Mouse (Mus musculus): ENCODE data around the gene Reln. TPM values are rescaled to one million over a fixed set of nuclear protein-coding genes. Genes with fewer than 3 reads are reported as not detected.

Gene Reln
- polyA plus RNA-seq, 1 experiment from 2014 or later, result 0.40 TPM

DNA sequence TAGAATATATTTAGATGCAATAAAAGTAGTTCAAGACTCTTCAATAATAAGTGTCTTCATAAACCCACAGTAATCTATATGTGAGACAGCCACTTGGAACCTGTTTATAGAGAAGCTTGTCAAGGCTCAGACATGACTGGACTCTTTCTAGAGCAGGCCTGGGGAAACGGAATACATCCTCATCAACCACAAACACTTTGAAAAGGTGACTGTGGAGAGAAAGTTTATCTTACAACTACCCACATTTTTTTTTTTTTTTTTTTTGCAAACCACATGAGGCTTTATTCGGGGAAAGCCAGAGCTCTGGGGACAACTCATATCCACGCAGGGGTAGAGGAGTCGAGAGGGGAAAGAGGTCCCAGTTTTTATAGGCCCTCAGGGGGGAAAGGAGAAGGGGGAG lies 36.6 kb downstream of the Reln start:
- no peak for DNase-seq (ENCODE audit: low spot score)

DNA sequence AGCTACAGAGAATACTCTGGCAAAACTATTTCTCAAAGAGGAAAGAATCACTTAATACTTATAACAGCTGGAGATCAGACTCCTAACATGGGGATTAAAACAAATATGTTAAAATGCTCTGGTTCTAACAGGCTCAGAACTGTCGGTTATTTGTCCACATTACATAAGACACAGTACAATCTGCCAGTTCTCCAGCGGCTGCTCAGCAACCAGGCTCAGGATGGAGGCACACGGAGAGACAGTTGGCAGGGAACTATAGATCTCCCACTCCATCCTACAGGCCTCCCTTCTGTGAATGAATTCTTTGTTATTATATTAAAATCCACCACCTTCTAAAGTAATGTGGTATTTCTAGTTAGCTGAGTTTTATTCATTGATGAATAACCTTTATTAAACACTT lies 37.4 kb downstream of the Reln start:
- no peak for DNase-seq (ENCODE audit: low spot score)

DNA sequence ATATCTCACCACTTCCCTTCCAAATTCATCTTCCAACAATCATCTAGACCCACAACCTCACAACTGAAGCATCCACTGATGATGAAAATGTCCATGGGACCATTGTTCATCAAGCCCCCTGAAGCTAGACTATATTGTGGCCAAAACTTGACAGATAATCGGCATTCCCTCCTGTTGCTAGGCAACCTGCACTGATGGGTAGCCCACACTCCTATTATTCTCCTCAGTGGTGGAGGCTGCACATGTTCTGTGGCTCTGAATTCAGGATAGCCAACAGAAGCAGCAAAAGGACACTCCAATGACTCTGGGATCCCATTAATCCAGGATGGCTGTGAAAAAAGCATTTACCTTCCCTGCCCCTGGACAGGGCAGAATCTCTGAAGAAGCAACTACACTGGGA lies 40.8 kb downstream of the Reln start:
- DNase-seq (ENCODE audit: low spot score), result no peak

DNA sequence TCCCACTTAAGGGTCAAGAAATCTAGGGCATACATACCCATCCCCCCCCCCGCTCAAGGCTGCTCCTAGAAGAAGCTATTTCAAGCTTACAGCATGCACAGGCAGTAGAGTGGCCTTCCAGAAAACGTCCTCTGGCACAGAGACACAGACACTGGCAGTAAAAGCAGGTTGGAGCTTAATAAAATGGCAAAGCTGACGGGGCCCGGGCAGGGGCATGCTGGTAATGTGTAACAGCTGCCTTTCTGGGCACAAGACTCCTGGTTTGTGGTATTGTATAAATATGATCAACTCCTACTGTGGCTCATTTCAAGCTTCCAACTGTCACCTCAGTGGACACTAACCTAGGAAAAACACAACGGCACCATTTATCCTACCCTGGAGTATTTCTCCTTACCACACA lies 42.2 kb downstream of the Reln start:
- no peak for DNase-seq (ENCODE audit: low spot score)

DNA sequence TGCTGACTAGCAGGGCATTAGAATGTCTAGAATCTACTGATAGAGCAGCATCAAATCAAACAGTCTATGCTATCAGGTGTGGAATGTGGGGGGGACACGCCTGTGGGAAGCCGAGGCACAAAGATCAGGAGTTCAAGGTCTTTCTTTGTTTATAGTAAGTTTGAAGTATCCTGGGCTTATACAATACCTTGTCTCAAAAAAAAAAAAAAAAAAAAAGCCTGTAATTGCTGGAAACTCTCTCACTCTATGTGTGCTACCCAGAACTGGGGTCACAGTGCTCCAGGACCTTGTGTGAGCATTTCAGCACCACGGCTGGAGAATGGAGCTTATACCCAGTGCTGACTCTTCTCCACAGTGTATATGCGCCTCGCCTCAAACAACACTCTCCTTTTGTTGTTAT lies 43.7 kb downstream of the Reln start:
- no peak for DNase-seq (ENCODE audit: low spot score)

DNA sequence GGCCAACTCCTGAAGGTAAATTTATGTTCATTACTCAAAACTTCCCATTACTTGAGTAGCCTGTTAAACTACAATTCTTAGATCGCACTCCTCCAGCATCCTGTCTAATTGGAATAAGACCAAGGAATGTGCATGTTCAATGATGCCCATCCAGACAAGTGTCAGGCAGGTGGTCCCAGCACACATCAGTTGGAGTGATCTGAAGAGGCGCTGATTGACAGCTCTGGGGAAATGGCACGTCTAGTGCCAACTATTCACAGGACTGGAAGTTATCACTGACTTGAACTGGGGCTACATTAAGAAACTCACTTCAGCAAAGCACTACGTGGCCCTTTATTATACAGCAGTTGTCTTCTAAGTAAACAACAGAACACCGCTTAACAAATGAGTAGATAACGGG lies 44.5 kb downstream of the Reln start:
- DNase-seq (ENCODE audit: low spot score), result no peak

DNA sequence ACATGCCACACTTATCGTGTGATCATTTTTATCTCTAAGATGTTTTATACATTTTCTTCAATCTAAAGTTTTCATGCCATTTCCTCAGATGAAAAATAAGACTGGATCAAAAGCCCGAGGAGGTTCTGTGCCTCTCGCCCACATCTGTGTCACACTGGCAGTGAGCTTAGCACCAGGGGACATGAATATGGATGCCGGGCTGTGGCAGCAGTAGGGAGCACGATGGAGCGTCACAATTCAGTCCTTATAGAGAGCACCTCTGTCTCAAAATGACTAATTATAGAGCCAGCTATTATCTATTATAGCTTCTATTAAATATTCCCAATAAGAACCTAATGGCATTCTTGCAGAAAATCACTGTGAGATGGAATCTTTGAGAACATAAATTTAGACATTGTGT lies 49.3 kb downstream of the Reln start:
- no peak for DNase-seq (ENCODE audit: low spot score)

DNA sequence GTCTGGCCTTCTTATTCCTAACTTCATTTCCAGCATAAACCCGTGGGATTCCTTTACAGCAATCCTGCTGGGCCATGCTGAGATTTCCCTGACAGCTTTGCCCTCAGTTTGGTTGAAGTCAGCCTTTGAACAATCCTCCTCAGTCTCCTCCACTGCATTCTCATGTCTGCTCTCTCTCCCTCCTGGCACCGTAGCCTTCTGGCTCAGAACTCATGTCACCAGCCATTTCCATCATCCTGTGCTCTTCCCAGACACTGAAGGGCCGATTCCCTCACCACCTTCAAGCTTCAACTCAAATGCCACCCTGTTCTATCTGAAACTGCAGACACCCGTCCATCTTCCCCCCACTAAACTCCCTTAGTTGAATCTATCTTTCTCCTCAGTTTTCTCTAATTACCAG lies 53.1 kb downstream of the Reln start:
- DNase-seq (ENCODE audit: low spot score), result no peak

DNA sequence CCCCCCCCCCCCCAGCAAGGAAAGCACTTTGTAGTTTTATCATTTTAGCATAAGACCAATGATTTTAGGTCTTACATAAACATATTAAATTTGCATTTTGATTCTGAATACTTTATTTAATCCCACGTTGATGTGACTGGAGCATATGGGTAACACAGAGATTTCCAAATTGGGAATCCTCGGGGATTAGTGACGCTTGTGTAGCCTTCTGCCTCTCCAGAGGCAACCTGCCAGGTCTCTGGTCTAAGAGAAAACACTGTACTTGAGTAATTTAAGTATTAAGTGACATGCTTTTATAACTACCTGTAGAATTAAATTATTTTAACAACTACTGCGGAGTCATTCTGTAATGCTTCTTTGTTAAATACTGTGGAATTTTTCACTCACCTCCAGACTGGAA lies 59.1 kb downstream of the Reln start:
- DNase-seq (ENCODE audit: low spot score), result no peak

DNA sequence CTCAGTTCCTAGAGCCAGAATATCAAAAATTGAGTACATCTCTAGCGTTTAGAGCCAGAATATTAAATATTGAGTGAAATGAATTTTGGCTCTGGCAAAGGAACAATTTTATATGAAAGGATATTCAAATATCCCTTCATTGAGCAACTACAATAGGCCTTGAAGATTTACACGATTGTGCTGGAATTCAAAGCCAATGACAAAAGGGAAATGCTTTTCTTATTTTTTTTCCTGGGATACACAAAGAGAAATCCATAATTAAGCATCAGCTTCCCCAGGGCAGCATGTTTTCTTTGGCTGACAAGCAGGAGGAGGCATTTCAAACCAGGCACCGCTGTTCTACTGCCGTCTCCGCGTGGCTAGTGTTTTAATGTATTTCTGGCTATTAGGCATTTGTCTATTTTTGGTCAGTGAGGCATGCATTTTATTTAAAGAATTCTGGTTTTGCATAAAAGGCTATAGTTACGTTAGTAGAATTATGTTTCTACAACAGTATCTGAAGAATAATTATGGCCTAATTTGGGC lies 62.3 kb downstream of the Reln start:
- DNase-seq (ENCODE audit: low spot score), result no peak

DNA sequence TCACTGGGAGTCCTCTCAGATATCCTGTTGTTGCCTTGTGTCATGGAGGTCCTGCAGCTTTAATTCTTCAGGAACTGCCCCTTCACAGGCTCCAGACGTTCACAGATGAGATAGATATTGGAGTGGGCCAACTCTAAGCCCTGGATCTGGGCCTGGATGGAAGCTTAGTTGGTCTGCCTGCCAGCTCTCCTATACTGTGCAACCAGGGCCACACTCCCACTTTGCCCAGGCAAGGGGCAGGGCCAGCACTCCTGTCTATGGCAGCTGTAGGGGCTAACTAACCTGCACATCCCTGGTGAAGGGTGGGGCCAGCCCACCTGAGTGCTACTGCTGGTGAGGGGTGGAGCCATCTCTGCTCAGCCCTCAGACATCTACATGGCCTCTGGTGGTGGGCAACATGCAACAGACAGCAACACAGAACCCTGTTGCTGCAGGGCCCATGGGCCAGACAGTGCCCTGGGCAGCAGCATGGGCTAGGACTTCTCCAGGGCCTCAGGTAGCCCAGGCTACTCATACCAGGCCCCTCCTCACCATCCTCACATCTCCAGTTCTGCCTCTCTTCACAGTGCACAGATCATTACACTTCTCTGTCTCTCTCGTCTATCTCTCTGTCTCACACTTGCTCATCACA lies 63.9 kb downstream of the Reln start:
- no peak for DNase-seq (ENCODE audit: low spot score)

DNA sequence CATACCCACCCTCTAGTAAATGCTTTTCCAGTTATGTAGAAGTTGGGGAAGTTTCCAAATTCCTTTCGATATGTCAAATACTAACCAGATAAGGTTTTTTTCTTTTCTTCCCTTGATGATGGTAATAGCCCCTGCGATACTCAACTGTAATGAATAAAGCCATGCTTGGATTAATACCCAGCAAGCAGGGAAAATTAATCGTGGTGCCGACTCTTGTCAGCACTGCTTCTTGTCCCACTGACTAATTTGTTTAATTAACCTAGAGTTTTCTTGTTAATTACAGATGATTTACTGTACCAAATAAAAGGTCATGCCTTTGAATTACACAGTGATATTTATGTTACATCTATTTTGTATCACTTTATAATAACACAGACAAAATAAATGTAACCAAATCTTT lies 65.3 kb downstream of the Reln start:
- DNase-seq (ENCODE audit: low spot score), result no peak

DNA sequence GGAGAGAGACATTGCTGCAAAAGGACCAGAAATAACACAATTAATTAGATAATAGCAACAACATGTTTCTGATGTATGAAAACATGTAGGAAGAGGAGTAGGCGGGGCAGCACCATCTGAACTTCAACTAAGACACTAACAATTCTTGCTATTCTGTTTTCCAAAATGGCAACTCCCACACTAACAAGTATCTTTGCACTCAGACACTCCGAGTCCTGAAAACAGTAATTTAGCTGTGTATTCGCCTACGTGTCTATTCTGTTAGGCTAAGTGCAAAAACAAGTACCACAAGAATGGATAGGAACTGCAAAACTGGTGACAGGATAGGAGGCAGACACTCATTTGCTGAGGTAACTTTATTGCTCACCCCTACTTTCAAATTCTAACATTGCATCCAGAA lies 70.4 kb downstream of the Reln start:
- no peak for DNase-seq (ENCODE audit: low spot score)

DNA sequence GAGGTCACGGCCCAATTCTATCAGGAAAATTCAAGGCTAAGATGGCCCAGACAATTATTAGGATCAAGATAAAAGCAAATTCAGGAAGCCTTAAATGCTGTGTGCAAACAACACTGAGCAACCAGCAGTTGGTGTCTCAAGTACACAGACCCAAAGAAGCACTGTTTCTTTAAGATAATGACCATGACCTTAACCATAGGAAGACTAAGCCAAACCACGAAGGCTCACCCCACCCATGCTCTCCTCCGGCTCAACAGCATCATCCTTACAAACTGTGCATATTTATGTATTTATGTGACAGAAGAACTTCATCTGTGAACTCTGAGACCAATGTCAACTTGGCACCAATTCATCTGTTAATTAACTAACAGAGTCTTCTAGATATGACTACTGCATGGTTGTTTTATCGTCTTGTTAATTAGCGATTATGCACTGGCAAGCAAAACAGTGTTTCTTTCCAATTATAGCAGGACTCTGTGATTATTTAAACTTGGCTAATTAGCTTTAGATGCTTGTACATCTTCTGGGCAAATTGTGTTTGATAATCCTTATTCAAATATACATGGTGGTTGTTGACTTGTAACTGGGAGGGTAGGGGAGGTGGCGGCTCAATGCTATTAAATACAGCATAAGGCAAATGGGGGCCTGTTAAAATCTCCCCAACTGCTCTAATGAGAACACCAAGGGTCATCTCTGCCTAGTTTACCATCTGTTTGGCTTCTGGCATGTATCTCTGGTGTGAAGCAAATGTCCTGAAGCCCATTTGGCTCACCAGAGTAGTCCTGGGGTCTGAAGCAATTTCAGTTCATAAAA lies 77.8 kb downstream of the Reln start:
- no peak for DNase-seq (ENCODE audit: low spot score)

DNA sequence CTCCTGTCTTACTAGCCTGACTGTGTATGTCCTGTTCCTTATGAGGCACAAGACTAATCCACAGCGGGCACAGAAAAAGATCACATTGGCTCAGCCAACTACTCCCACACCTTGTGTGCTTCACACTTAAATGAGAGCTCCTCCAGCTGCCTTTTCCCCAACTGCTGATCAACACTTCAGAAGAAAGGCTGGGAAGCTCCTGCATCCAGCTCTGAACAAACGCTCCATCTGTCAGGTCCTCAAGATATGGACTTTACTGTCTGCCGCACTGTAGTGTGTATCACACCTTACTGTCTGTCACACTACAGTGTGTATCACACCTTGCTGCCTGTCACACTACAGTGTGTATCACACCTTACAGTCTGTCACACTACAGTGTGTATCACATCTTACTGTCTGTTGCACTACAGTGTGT lies 82.1 kb downstream of the Reln start:
- DNase-seq (ENCODE audit: low spot score), result no peak

DNA sequence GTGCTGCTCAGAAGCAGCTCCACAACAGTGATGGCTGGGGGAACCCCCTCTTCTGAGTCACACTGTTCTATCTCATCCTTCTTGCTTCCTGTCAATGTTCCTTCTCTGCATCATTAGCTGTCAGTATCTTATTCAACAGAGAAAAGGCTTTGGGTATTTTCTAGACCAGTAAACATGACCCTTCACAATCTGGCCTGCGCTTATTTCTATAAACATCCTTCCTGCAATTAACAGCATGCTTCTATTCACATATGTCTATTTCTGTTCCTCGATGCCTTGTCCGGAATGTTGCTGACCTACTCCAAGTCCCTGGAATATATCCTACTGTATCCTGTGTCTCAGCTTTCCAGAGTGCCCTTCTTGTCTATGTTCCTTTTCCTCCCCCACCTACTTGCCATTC lies 89.2 kb downstream of the Reln start:
- DNase-seq (ENCODE audit: low spot score), result no peak

DNA sequence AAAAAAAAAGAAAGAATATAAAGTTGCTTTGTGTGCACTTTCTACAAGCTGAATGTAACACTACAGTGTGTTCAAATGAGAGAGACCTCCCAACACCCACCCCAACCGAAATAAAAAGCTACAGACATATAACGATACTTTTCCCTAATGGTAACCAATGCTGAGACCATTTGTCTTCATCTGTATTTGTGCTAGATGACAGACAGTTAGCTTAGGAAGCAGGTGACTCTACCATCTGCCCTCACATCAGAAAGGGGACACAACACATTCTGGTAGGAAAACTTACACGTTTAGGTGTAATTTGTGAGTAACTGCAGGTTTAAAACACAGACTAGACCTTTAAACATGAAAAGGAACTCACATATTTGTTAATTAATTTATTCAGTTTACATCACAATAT lies 90.6 kb downstream of the Reln start:
- DNase-seq (ENCODE audit: low spot score), result no peak

DNA sequence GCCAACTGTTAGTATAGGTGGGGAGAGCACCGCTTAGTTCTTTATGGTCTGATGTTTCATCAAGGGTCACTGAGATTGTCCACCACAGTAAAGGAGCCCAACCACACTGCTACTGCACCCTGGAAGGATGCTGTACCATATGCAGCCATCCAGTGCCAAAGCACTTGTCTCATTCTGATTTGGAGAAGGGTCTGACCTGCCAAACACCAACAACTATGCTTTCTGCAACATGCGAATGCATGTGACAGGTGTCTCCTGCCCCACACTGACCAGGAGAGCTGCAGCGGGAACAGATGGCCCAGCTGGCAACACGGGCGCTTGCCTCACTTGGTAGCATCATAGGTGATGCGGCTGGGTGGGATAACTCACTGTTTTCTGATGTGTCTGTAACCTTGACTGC lies 91.2 kb downstream of the Reln start:
- no peak for DNase-seq (ENCODE audit: low spot score)

DNA sequence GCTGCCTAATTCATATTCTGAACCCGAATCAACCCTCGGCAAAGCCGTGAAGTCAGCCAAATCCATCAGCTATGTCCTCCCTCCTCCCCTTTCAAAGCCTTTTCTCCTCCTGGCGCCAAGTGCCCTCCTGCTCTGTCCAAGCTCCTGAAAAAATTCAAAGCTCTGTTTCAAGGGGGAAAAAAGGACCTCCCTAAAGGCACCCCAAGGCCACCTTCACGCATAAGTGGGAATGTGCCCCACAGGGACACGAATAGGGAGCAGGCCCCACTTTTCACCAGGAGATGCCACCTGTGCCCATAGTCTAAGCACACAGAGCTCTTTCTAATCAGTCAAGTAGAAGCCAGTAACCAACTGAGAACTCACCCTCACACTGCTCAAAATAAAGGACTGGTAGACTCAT lies 96.7 kb downstream of the Reln start:
- DNase-seq (ENCODE audit: low spot score), result no peak

DNA sequence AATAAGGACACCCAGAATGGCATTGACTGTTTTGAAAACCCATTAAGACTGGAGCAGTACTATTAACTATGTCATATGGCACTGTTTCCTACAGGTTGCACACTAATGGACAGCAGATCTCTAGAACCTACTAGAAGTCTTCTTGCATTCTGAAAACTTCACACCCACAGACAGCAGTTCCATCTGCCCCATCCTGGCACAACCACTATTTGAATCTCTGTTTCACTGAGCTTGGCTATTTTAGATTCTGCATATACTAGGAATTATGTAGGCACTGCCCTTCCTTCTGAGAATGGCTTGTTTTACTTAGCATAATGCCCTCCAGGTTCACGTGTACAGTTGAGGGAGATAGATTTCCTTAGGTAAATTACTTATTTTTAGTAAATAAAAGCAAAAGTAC lies 99.4 kb downstream of the Reln start:
- DNase-seq (ENCODE audit: low spot score), result no peak

DNA sequence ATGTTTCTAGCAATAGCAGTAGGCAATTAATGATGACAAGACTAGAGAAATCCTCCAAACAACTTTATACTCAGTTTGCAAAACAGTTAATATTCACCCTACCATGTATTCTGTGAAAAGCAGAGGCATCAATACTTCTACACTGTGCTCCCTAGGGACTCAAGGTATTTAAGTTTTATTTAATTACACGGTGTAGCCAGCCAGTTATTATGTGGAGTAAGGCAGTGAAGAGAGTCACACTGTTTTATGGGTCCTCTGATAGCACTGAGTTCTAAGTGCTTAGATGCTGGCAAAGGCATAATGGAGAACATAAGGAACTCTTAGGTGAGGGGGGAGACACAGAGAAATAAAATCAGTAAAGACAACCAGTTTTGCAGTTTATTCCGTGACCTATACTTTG lies 101.0 kb downstream of the Reln start:
- no peak for DNase-seq (ENCODE audit: low spot score)

DNA sequence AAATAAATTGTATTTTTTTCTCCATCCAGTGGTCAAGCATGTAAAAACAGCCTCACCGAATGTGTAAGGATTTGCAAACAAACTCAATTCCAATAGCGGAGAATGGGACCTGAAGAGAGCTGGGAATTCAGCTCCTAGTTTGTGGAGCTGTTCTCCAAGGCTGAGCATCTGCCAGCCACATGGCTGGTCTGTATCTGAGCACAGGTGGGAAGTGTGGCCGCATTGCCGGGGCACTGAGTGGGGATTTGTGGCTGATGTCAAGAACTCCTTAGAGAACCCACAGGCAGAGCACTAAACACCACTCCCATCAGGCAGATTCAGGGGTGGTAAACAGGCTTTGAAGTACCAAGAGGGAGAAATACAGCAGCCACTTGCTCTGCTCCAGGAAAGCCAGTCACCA lies 102.9 kb downstream of the Reln start:
- DNase-seq (ENCODE audit: low spot score), result no peak

DNA sequence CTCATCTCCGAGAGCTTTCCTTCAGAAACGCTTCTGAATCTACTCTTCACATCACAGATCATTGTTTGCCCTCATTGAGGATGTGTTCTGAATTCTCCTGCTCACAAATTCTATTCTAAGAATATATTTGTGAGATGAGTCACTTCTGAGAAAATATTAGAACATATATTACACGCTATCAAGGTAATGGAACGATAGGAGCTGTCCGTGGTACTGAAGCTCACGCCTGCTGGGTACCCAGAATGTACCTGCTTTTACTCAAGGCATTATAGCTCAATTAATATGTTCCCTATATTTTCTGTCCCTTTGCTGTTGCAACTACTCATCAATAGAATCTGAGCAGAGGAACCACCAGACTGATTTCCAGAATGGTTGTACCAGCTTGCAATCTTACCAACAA lies 107.7 kb downstream of the Reln start:
- no peak for DNase-seq (ENCODE audit: low spot score)
